In the genomic region with DNA sequence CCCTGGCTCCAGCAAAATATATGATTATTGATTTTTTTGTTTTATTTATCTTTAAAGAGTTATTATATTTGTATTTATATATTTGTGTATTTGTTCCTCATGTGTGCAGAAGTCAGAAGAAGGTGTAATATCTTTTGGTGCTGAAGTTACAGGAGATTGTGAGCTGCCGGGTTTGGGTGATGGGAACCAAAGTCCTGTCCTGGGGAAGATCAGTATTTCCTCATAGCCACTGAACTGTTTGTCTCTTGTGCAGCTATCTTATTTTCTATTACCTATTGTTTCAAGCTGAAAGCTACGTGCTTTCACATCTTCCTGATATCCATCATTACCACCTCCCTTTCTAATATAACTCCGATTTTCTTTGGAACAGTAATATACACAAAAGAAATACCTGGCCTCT, we compare ENCODE assay signal across 8 mouse cellular contexts. TPM values are rescaled to one million over a fixed set of nuclear protein-coding genes. Genes with fewer than 3 reads are reported as not detected.
DNase-seq lines count a peak whose midpoint lies in the region; ATAC-seq and TF ChIP-seq lines count a peak whose summit lies in the region.

No protein-coding gene starts in this region.

- peak overlapping the region; percentile 87 to 98; a peak in 3 of 4 replicates for H3K4me3 ChIP-seq in heart, embryonic 14.5 days (ENCODE audit: control insufficient read depth in 1 of 2, insufficient read depth in 1 of 2, low read depth in 1 of 2, low read length in 2 of 2)
- H3K4me3 ChIP-seq in ES-Bruce4 (ENCODE audit: low read depth, low read length) = no peak overlapping the region
- H3K4me3 ChIP-seq in hindbrain, embryonic 10.5 days = peak overlapping the region; percentile 97
- peak overlapping the region; percentile 95 for H3K4me3 ChIP-seq in midbrain, embryonic 10.5 days

- no peak for ATAC-seq in heart, embryonic 14.5 days (ENCODE audit: insufficient number of reproducible peaks, insufficient read depth, low FRiP score, low read depth)

- TF ChIP-seq EP300 in ES-Bruce4 (IDR thresholded peaks at IDR 0.05; ENCODE audit: insufficient read depth, low read depth, low read length) = no peak

- no peak for TF ChIP-seq POLR2A in ES-Bruce4 (IDR thresholded peaks at IDR 0.05; ENCODE audit: insufficient read depth, low read length)

- no peaks in the 10 kb centered on the region; a peak in 1 of 4 replicates for H3K4me1 ChIP-seq in heart, embryonic 14.5 days (ENCODE audit: control insufficient read depth in 2 of 2, insufficient read depth in 2 of 2, low read length in 2 of 2)
- peaks cover 2% of the 10 kb centered on the region for H3K4me1 ChIP-seq in ES-Bruce4 (ENCODE audit: control insufficient read depth, insufficient read depth, low read length)
- peaks cover 6% of the 10 kb centered on the region for H3K4me1 ChIP-seq in hindbrain, embryonic 10.5 days (replicated peaks)
- peaks cover 10% of the 10 kb centered on the region for H3K4me1 ChIP-seq in midbrain, embryonic 10.5 days

- no peak for TF ChIP-seq CTCF in ES-Bruce4 (IDR thresholded peaks at IDR 0.05; ENCODE audit: low read depth, low read length)

- WGBS in heart, embryonic 14.5 days = 75% methylated on average over 3 of the region's 3 CpGs
- WGBS in hindbrain, embryonic 10.5 days = 73% methylated on average over 3 of the region's 3 CpGs
- WGBS in midbrain, embryonic 10.5 days = 78% methylated on average over 3 of the region's 3 CpGs

- peaks cover 17% of the 10 kb centered on the region for H3K36me3 ChIP-seq in heart, embryonic 14.5 days (ENCODE audit: control insufficient read depth, insufficient read depth, low read length)
- peaks cover 5% of the 10 kb centered on the region for H3K36me3 ChIP-seq in ES-Bruce4 (ENCODE audit: control insufficient read depth, insufficient read depth, low read length, poor library complexity, severe bottlenecking)
- H3K36me3 ChIP-seq in hindbrain, embryonic 10.5 days = peaks cover 18% of the 10 kb centered on the region
- peaks cover 19% of the 10 kb centered on the region for H3K36me3 ChIP-seq in midbrain, embryonic 10.5 days

- H3K27me3 ChIP-seq in heart, embryonic 14.5 days (ENCODE audit: control insufficient read depth, insufficient read depth, low read length) = no peaks in the 10 kb centered on the region; the same call in 1 of the 2 replicates
- no peaks in the 10 kb centered on the region for H3K27me3 ChIP-seq in ES-Bruce4 (ENCODE audit: control insufficient read depth, insufficient read depth, low read length, poor library complexity, severe bottlenecking)
- H3K27me3 ChIP-seq in hindbrain, embryonic 10.5 days (ENCODE audit: insufficient read depth, poor library complexity, severe bottlenecking) = peaks cover 3% of the 10 kb centered on the region; the same call in 1 of the 2 replicates
- H3K27me3 ChIP-seq in midbrain, embryonic 10.5 days (ENCODE audit: low read depth, poor library complexity, severe bottlenecking) = no peaks in the 10 kb centered on the region

- no peak for DNase-seq in heart, adult 11 months
- DNase-seq in hindbrain, embryonic 10.5 days (ENCODE audit: low spot score) = no peak
- no peak for DNase-seq in midbrain, embryonic 10.5 days (ENCODE audit: low spot score)
- DNase-seq in thymus, postnatal 0 days (ENCODE audit: low spot score) = no peak
- no peak for DNase-seq in right cerebral cortex, postnatal 36 days (ENCODE audit: low spot score in 2 of 2)
- DNase-seq in frontal cortex, postnatal 36 days (ENCODE audit: low spot score in 2 of 2) = no peak

- no peak overlapping the region for H3K9ac ChIP-seq in heart, embryonic 14.5 days (ENCODE audit: low read length)
- peak overlapping the region; percentile 83; the same call in 1 of the 2 replicates for H3K9ac ChIP-seq in ES-Bruce4 (ENCODE audit: low read depth, poor library complexity, severe bottlenecking)

- H3K4me2 ChIP-seq in heart, embryonic 14.5 days (ENCODE audit: low read length) = peak overlapping the region; percentile 88

- no peaks in the 10 kb centered on the region for H3K9me3 ChIP-seq in heart, embryonic 14.5 days (ENCODE audit: control insufficient read depth, low read length)
- H3K9me3 ChIP-seq in ES-Bruce4 (replicated peaks; ENCODE audit: control insufficient read depth, insufficient read depth, low read length, poor library complexity, severe bottlenecking) = no peaks in the 10 kb centered on the region
- no peaks in the 10 kb centered on the region for H3K9me3 ChIP-seq in hindbrain, embryonic 10.5 days
- no peaks in the 10 kb centered on the region for H3K9me3 ChIP-seq in midbrain, embryonic 10.5 days (replicated peaks)

- peak overlapping the region in 1 of 2 experiments; percentile 87; a peak in 2 of 4 replicates for H3K27ac ChIP-seq in heart, embryonic 14.5 days (replicated peaks in 1 of 2; ENCODE audit: control insufficient read depth in 1 of 2, insufficient read depth in 1 of 2, low read depth in 2 of 2, low read length in 2 of 2)
- H3K27ac ChIP-seq in ES-Bruce4 (ENCODE audit: insufficient read depth, low read length) = no peak overlapping the region
- peak overlapping the region; percentile 94 for H3K27ac ChIP-seq in hindbrain, embryonic 10.5 days
- peak overlapping the region; percentile 93 for H3K27ac ChIP-seq in midbrain, embryonic 10.5 days (replicated peaks)

RNA-seq across cellular contexts. Expression of a gene that starts 0.4 kb away (rescaled TPM):
- polyA plus RNA-seq in heart, embryonic 14.5 days (2014; fragmentation: Nextera tagmentation; extraction: Ambion mirVana) = 8.7 and 9.0 TPM in 2 replicates
- 25.4 and 28.6 TPM in 2 replicates for polyA plus RNA-seq in ES-Bruce4 (2011; ENCODE audit: insufficient read depth, insufficient read length, low read depth, missing spikeins)
- 10.8 and 11.2 TPM in 2 replicates for polyA plus RNA-seq in hindbrain, embryonic 10.5 days (2016; fragmentation: Nextera tagmentation; extraction: Ambion mirVana)
- 9.2 and 10.7 TPM in 2 replicates for polyA plus RNA-seq in midbrain, embryonic 10.5 days (2016; fragmentation: Nextera tagmentation; extraction: Ambion mirVana)
- 6.7 and 7.0 TPM in 2 replicates for polyA plus RNA-seq in thymus, postnatal 0 days (2015; fragmentation: Nextera tagmentation; extraction: Ambion mirVana)

RNA-seq across cellular contexts. Expression of a gene that starts 17.0 kb away (rescaled TPM):
- polyA plus RNA-seq in heart, embryonic 14.5 days (2014; fragmentation: Nextera tagmentation; extraction: Ambion mirVana) = not detected in 2 replicates
- not detected in 2 replicates for polyA plus RNA-seq in ES-Bruce4 (2011; ENCODE audit: insufficient read depth, insufficient read length, low read depth, missing spikeins)
- polyA plus RNA-seq in hindbrain, embryonic 10.5 days (2016; fragmentation: Nextera tagmentation; extraction: Ambion mirVana) = not detected in 2 replicates
- not detected in 2 replicates for polyA plus RNA-seq in midbrain, embryonic 10.5 days (2016; fragmentation: Nextera tagmentation; extraction: Ambion mirVana)
- polyA plus RNA-seq in thymus, postnatal 0 days (2015; fragmentation: Nextera tagmentation; extraction: Ambion mirVana) = not detected in 2 replicates

RNA-seq across cellular contexts. Expression of a gene that starts 40.8 kb away (rescaled TPM):
- 44.4 and 45.6 TPM in 2 replicates for polyA plus RNA-seq in heart, embryonic 14.5 days (2014; fragmentation: Nextera tagmentation; extraction: Ambion mirVana)
- polyA plus RNA-seq in ES-Bruce4 (2011; ENCODE audit: insufficient read depth, insufficient read length, low read depth, missing spikeins) = 49.0 and 57.6 TPM in 2 replicates
- 54.9 and 58.6 TPM in 2 replicates for polyA plus RNA-seq in hindbrain, embryonic 10.5 days (2016; fragmentation: Nextera tagmentation; extraction: Ambion mirVana)
- 52.0 and 55.5 TPM in 2 replicates for polyA plus RNA-seq in midbrain, embryonic 10.5 days (2016; fragmentation: Nextera tagmentation; extraction: Ambion mirVana)
- 48.9 and 51.0 TPM in 2 replicates for polyA plus RNA-seq in thymus, postnatal 0 days (2015; fragmentation: Nextera tagmentation; extraction: Ambion mirVana)
